Mouse (Mus musculus) MEL (cell line): Measurements from ENCODE around the gene Vti1a. TPM values are rescaled to one million over a fixed set of nuclear protein-coding genes. Genes with fewer than 3 reads are reported as not detected.
A peak's percentile ranks its signal among the peaks of the same experiment; 100 is the strongest.

Source experiments
- DNase-seq: peaks from one replicate; pipeline ENCODE4 v3.0.0; 2011; ENCODE audit warnings: low read depth, low spot score
- H3K27ac ChIP-seq: 2 replicates; pipeline ENCODE4 v1.5.1; 2012; ENCODE audit warnings: low read depth, mild to moderate bottlenecking, control low read depth, low read length, moderate library complexity; ENCODE audit not compliant: control insufficient read depth
- H3K27me3 ChIP-seq, 2 experiments: fragments of 150-350 bp in 1 of 2; sonication (generic) in 1 of 2; 2 replicates each; pipeline ENCODE4 v1.6.1; 2012; ENCODE audit warnings: low read length in 2 of 2, mild to moderate bottlenecking in 2 of 2, improper control_type of control experiment in 1 of 2, moderate library complexity in 1 of 2; ENCODE audit not compliant: insufficient read depth in 2 of 2, control insufficient read depth in 1 of 2
- H3K36me3 ChIP-seq, 2 experiments: 2 replicates each; pipeline ENCODE4 v1.6.1; 2012 to 2014; ENCODE audit warnings: low read length in 2 of 2, improper control_type of control experiment in 1 of 2, inconsistent platforms in 1 of 2, mild to moderate bottlenecking in 1 of 2; ENCODE audit not compliant: insufficient read depth in 2 of 2, control insufficient read depth in 1 of 2
- H3K4me1 ChIP-seq, 2 experiments: fragments of 150-350 bp in 1 of 2; sonication (generic) in 1 of 2; 2 replicates each; pipeline ENCODE4 v1.6.1; 2012; ENCODE audit warnings: low read length in 2 of 2, improper control_type of control experiment in 1 of 2, mild to moderate bottlenecking in 1 of 2; ENCODE audit not compliant: insufficient read depth in 2 of 2, control insufficient read depth in 1 of 2
- H3K4me3 ChIP-seq, 2 experiments: fragments of 150-350 bp in 1 of 2; sonication (generic) in 1 of 2; 2 replicates each; pipeline ENCODE4 v1.5.1; 2012; ENCODE audit warnings: low read depth in 2 of 2, low read length in 2 of 2, mild to moderate bottlenecking in 2 of 2, moderate library complexity in 2 of 2, control low read depth in 1 of 2, improper control_type of control experiment in 1 of 2; ENCODE audit not compliant: control insufficient read depth in 1 of 2, insufficient read depth in 1 of 2
- H3K79me2 ChIP-seq: 2 replicates; pipeline ENCODE4 v1.6.1; 2012; ENCODE audit warnings: mild to moderate bottlenecking, low read length, moderate library complexity; ENCODE audit not compliant: control insufficient read depth, poor library complexity, insufficient read depth
- H3K9ac ChIP-seq: 2 replicates; pipeline ENCODE4 v1.6.1; 2012; ENCODE audit warnings: low read depth, mild to moderate bottlenecking, control low read depth, low read length, moderate library complexity; ENCODE audit not compliant: control insufficient read depth, poor library complexity, severe bottlenecking
- H3K9me3 ChIP-seq: fragments of 150-350 bp; sonication (generic); replicated peaks from 2 replicates; pipeline ENCODE4 v1.6.1; 2012; ENCODE audit warnings: mild to moderate bottlenecking, low read length, improper control_type of control experiment, moderate library complexity; ENCODE audit not compliant: insufficient read depth
- BHLHE40 ChIP-seq: IDR thresholded peaks from 2 replicates; pipeline ENCODE4 v1.6.1; 2012; ENCODE audit warnings: low read depth, mild to moderate bottlenecking, inconsistent platforms, low read length, improper control_type of control experiment, borderline replicate concordance
- CHD1 ChIP-seq: IDR thresholded peaks from 2 replicates; pipeline ENCODE4 v1.6.1; 2012; ENCODE audit warnings: low read depth, mild to moderate bottlenecking, inconsistent platforms, low read length, improper control_type of control experiment
- CHD2 ChIP-seq: IDR thresholded peaks from 2 replicates; pipeline ENCODE4 v1.6.1; 2011; ENCODE audit warnings: low read length, improper control_type of control experiment
- E2F4 ChIP-seq: IDR thresholded peaks from 2 replicates; pipeline ENCODE4 v1.6.1; 2011; ENCODE audit warnings: low read depth, low read length, improper control_type of control experiment, borderline replicate concordance
- ELF1 ChIP-seq: IDR thresholded peaks from 2 replicates; pipeline ENCODE4 v1.6.1; 2014; ENCODE audit warnings: low read depth, mild to moderate bottlenecking, inconsistent platforms, low read length, improper control_type of control experiment, moderate library complexity
- EP300 ChIP-seq, 2 experiments: IDR thresholded peaks; 2 replicates each; pipeline ENCODE4 v1.6.1; 2011; ENCODE audit warnings: improper control_type of control experiment in 2 of 2, low read length in 2 of 2, low read depth in 1 of 2, mild to moderate bottlenecking in 1 of 2
- ETS1 ChIP-seq: IDR thresholded peaks from 2 replicates; pipeline ENCODE4 v1.6.1; 2012; ENCODE audit warnings: low read depth, mild to moderate bottlenecking, inconsistent platforms, low read length, improper control_type of control experiment, moderate library complexity
- GABPA ChIP-seq: IDR thresholded peaks from 2 replicates; pipeline ENCODE4 v1.6.1; 2012; ENCODE audit warnings: low read depth, mild to moderate bottlenecking, inconsistent platforms, low read length, improper control_type of control experiment, moderate library complexity
- GATA1 ChIP-seq: IDR thresholded peaks from 2 replicates; pipeline ENCODE4 v1.6.1; 2011; ENCODE audit warnings: low read depth, low read length, improper control_type of control experiment
- HCFC1 ChIP-seq: IDR thresholded peaks from 2 replicates; pipeline ENCODE4 v1.6.1; 2012; ENCODE audit warnings: low read depth, mild to moderate bottlenecking, inconsistent platforms, low read length, improper control_type of control experiment, moderate library complexity
- JUND ChIP-seq: IDR thresholded peaks from 2 replicates; pipeline ENCODE4 v1.6.1; 2011; ENCODE audit warnings: low read depth, mild to moderate bottlenecking, improper control_type of control experiment, low read length
- KAT2A ChIP-seq: conservative IDR thresholded peaks from 2 replicates; pipeline ENCODE4 v1.6.1; 2012; ENCODE audit warnings: low read depth, low read length, improper control_type of control experiment, inconsistent platforms
- MAFK ChIP-seq: IDR thresholded peaks from 2 replicates; pipeline ENCODE4 v1.6.1; 2011; ENCODE audit warnings: low read depth, mild to moderate bottlenecking, low read length, improper control_type of control experiment, borderline replicate concordance
- MAX ChIP-seq: IDR thresholded peaks from 2 replicates; pipeline ENCODE4 v1.6.1; 2011; ENCODE audit warnings: low read length, improper control_type of control experiment
- MAZ ChIP-seq: IDR thresholded peaks from 2 replicates; pipeline ENCODE4 v1.6.1; 2012; ENCODE audit warnings: low read depth, mild to moderate bottlenecking, inconsistent platforms, low read length, improper control_type of control experiment
- MEF2A ChIP-seq: IDR thresholded peaks from 2 replicates; pipeline ENCODE4 v1.6.1; 2014; ENCODE audit warnings: low read depth, mild to moderate bottlenecking, inconsistent platforms, low read length, improper control_type of control experiment; ENCODE audit not compliant: poor library complexity, insufficient replicate concordance, severe bottlenecking; ENCODE audit errors: extremely low read depth
- MXI1 ChIP-seq: IDR thresholded peaks from 2 replicates; pipeline ENCODE4 v1.6.1; 2011; ENCODE audit warnings: mild to moderate bottlenecking, low read depth, low read length, improper control_type of control experiment
- MYB ChIP-seq: IDR thresholded peaks from 2 replicates; pipeline ENCODE4 v1.6.1; 2011; ENCODE audit warnings: mild to moderate bottlenecking, low read depth, low read length, improper control_type of control experiment
- MYC ChIP-seq: IDR thresholded peaks from 2 replicates; pipeline ENCODE4 v1.6.1; 2011; ENCODE audit warnings: low read depth, mild to moderate bottlenecking, low read length, improper control_type of control experiment, moderate library complexity
- NELFE ChIP-seq: IDR thresholded peaks from 2 replicates; pipeline ENCODE4 v1.6.1; 2011; ENCODE audit warnings: low read depth, low read length, improper control_type of control experiment
- NRF1 ChIP-seq: IDR thresholded peaks from 2 replicates; pipeline ENCODE4 v1.6.1; 2014; ENCODE audit warnings: low read depth, mild to moderate bottlenecking, inconsistent platforms, low read length, improper control_type of control experiment, moderate library complexity; ENCODE audit not compliant: poor library complexity, insufficient read depth, severe bottlenecking
- POLR2A ChIP-seq, 2 experiments: IDR thresholded peaks; 2 replicates each; pipeline ENCODE4 v1.6.1; 2011 to 2012; ENCODE audit warnings: low read length in 2 of 2, mild to moderate bottlenecking in 2 of 2, control low read depth in 1 of 2, improper control_type of control experiment in 1 of 2, low read depth in 1 of 2, moderate library complexity in 1 of 2; ENCODE audit not compliant: control insufficient read depth in 1 of 2, insufficient read depth in 1 of 2, poor library complexity in 1 of 2
- POLR2AphosphoS2 ChIP-seq: IDR thresholded peaks from 2 replicates; pipeline ENCODE4 v1.6.1; 2011; ENCODE audit warnings: low read length, improper control_type of control experiment
- POLR2AphosphoS5 ChIP-seq: IDR thresholded peaks from 2 replicates; pipeline ENCODE4 v1.6.1; 2012; ENCODE audit warnings: low read depth, borderline replicate concordance, mild to moderate bottlenecking, inconsistent platforms, low read length, moderate library complexity, mixed read lengths
- RAD21 ChIP-seq: IDR thresholded peaks from 2 replicates; pipeline ENCODE4 v1.6.1; 2011; ENCODE audit warnings: mild to moderate bottlenecking, low read depth, low read length, improper control_type of control experiment
- RCOR1 ChIP-seq: IDR thresholded peaks from 2 replicates; pipeline ENCODE4 v1.6.1; 2012; ENCODE audit warnings: low read depth, mild to moderate bottlenecking, inconsistent platforms, low read length, improper control_type of control experiment
- SIN3A ChIP-seq: IDR thresholded peaks from 2 replicates; pipeline ENCODE4 v1.6.1; 2012; ENCODE audit warnings: low read length, improper control_type of control experiment, inconsistent platforms
- SMC3 ChIP-seq: IDR thresholded peaks from 2 replicates; pipeline ENCODE4 v1.6.1; 2011; ENCODE audit warnings: low read depth, low read length, improper control_type of control experiment
- TBP ChIP-seq: IDR thresholded peaks from 2 replicates; pipeline ENCODE4 v1.8.0; 2011; ENCODE audit warnings: low read depth, low read length, improper control_type of control experiment
- TCF12 ChIP-seq: IDR thresholded peaks from 2 replicates; pipeline ENCODE4 v1.6.1; 2014; ENCODE audit warnings: low read depth, mild to moderate bottlenecking, inconsistent platforms, low read length, improper control_type of control experiment, moderate library complexity
- UBTF ChIP-seq: IDR thresholded peaks from 2 replicates; pipeline ENCODE4 v1.6.1; 2012; ENCODE audit warnings: low read depth, mild to moderate bottlenecking, inconsistent platforms, low read length, improper control_type of control experiment, moderate library complexity, borderline replicate concordance; ENCODE audit not compliant: insufficient read depth
- USF1 ChIP-seq: IDR thresholded peaks from 2 replicates; pipeline ENCODE4 v1.6.1; 2014; ENCODE audit warnings: low read depth, mild to moderate bottlenecking, inconsistent platforms, low read length, improper control_type of control experiment, moderate library complexity
- USF2 ChIP-seq, 2 experiments: IDR thresholded peaks; 2 replicates each; pipeline ENCODE4 v1.6.1; 2011 to 2012; ENCODE audit warnings: improper control_type of control experiment in 2 of 2, low read length in 2 of 2, borderline replicate concordance in 1 of 2, inconsistent platforms in 1 of 2, low read depth in 1 of 2, mild to moderate bottlenecking in 1 of 2; ENCODE audit not compliant: insufficient read depth in 1 of 2
- ZC3H11A ChIP-seq: IDR thresholded peaks from 2 replicates; pipeline ENCODE4 v1.6.1; 2012; ENCODE audit warnings: low read depth, mild to moderate bottlenecking, inconsistent platforms, low read length, improper control_type of control experiment
- ZKSCAN1 ChIP-seq: IDR thresholded peaks from 2 replicates; pipeline ENCODE4 v1.6.1; 2012; ENCODE audit warnings: low read depth, mild to moderate bottlenecking, inconsistent platforms, low read length, improper control_type of control experiment, moderate library complexity
- ZMIZ1 ChIP-seq: IDR thresholded peaks from 2 replicates; pipeline ENCODE4 v1.6.1; 2012; ENCODE audit warnings: low read depth, mild to moderate bottlenecking, inconsistent platforms, low read length, improper control_type of control experiment, moderate library complexity
- ZNF384 ChIP-seq: IDR thresholded peaks from 2 replicates; pipeline ENCODE4 v1.6.1; 2012; ENCODE audit warnings: low read depth, mild to moderate bottlenecking, inconsistent platforms, low read length, improper control_type of control experiment
- polyA plus RNA-seq, 2 experiments: library from polyadenylated mRNA; stranded (reverse) in 1 of 2; unstranded in 1 of 2; fragments of >175 nt in 1 of 2; fragments of >200 nt in 1 of 2; gene quantifications; 2 replicates each; pipeline versions ENCODE4 v1.2.1 to v1.2.4; 2012; ENCODE audit warnings: low replicate concordance in 2 of 2, low read depth in 1 of 2; ENCODE audit not compliant: insufficient read length in 2 of 2, insufficient read depth in 1 of 2, missing spikeins in 1 of 2
- total RNA-seq: library from RNA; depleted of rRNA; stranded (reverse); fragments of 300-350 nt; gene quantifications from 2 replicates; pipeline ENCODE4 v1.2.3, GENCODE M21; 2012

Gene Vti1a
- total and polyA plus RNA-seq, 3 experiments = 37.2 to 119 (median 42.8) TPM

DNA sequence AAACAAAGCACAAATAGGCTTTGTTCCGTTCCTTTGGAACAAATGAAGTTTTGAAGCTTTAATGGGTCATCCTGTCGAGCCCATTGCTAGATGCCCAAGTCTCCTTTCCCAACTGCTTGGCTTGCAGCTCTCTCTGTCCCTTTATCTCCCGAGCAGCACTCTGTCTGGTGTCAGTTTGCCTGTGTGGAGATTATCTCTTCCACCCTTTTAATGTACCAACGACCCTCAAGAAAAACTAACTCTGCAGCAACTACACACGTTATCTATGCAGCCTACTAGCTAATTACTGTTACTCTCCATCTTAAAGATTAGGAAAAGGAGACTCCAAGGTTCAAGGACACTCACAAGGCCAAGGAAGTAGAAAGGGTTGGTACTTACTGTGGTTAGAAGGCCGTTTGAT is 42.8 kb upstream of the Vti1a start:
- peaks cover 37 to 59% of the 10 kb centered on the region in 2 experiments for H3K36me3 ChIP-seq
- peak; percentile 85 for DNase-seq
- no peak for TF ChIP-seq MXI1
- TF ChIP-seq USF2 (IDR thresholded peaks at IDR 0.05; ENCODE audit: borderline replicate concordance in 1 of 2, insufficient read depth in 1 of 2, low read depth in 1 of 2, low read length in 2 of 2) = no peak
- TF ChIP-seq TCF12 = peak; percentile 98
- peak; percentile 100 for TF ChIP-seq SIN3A
- TF ChIP-seq POLR2AphosphoS5 = no peak
- TF ChIP-seq ETS1 = peak; percentile 96
- TF ChIP-seq ZC3H11A = no peak
- peak; percentile 92 for TF ChIP-seq RCOR1
- no peak; the same call in none of the 2 replicates for TF ChIP-seq KAT2A
- peak; percentile 65; the same call in 1 of the 2 replicates for TF ChIP-seq BHLHE40
- TF ChIP-seq POLR2A (IDR thresholded peaks at IDR 0.05; ENCODE audit: control insufficient read depth in 1 of 2, insufficient read depth in 1 of 2, low read depth in 1 of 2, low read length in 2 of 2, poor library complexity in 1 of 2) = peak in 1 of 2 experiments; percentile 61; a peak in 2 of 4 replicates
- peak; percentile 100 for TF ChIP-seq EP300 (IDR thresholded peaks at IDR 0.05; ENCODE audit: low read depth in 1 of 2, low read length in 2 of 2)
- TF ChIP-seq MAX = peak; percentile 46; the same call in 1 of the 2 replicates
- peak; percentile 19; the same call in 1 of the 2 replicates for TF ChIP-seq ELF1
- peak; percentile 84 for TF ChIP-seq MAZ
- peak; percentile 50 for TF ChIP-seq CHD2
- no peak for TF ChIP-seq USF1
- TF ChIP-seq E2F4 = no peak
- TF ChIP-seq UBTF = no peak
- peak; percentile 54 for TF ChIP-seq HCFC1
- TF ChIP-seq RAD21 = no peak
- TF ChIP-seq GATA1 = peak; percentile 99
- peak; percentile 77 for TF ChIP-seq POLR2AphosphoS2
- no peak for TF ChIP-seq CHD1
- TF ChIP-seq MYB = peak; percentile 100
- TF ChIP-seq MYC = peak; percentile 90
- peak; percentile 2; the same call in 1 of the 2 replicates for TF ChIP-seq SMC3
- peak; percentile 91 for TF ChIP-seq ZMIZ1
- TF ChIP-seq MEF2A = no peak
- TF ChIP-seq TBP = 0 out of 2 replicates have a peak, but pooled peaks have one; percentile 49
- peak; percentile 86 for TF ChIP-seq MAFK
- TF ChIP-seq GABPA = 0 out of 2 replicates have a peak, but pooled peaks have one; percentile 14
- TF ChIP-seq ZNF384 = peak; percentile 59
- no peak for TF ChIP-seq ZKSCAN1
- TF ChIP-seq NELFE = peak; percentile 53; the same call in 1 of the 2 replicates
- peak; percentile 95 for TF ChIP-seq JUND
- TF ChIP-seq NRF1 = no peak

More for the DNA sequence above, 42.8 kb upstream of the Vti1a start:
- peaks cover 44 to 46% of the 10 kb centered on the region in 2 experiments for H3K4me1 ChIP-seq
- no peaks in the 10 kb centered on the region for H3K9me3 ChIP-seq
- H3K27ac ChIP-seq = peak overlapping the region; percentile 91
- no peak overlapping the region for H3K4me3 ChIP-seq
- H3K79me2 ChIP-seq = no peaks in the 10 kb centered on the region
- H3K9ac ChIP-seq = peak overlapping the region; percentile 2; the same call in 1 of the 2 replicates
- H3K27me3 ChIP-seq = no peaks in the 10 kb centered on the region
